Mouse (Mus musculus): ENCODE measurements around the gene Txn1. TPM values are rescaled to one million over a fixed set of nuclear protein-coding genes. Genes with fewer than 3 reads are reported as not detected.
A peak's percentile ranks its signal among the peaks of the same experiment; 100 is the strongest.

Gene Txn1
- total RNA-seq, 1 experiment from 2014 or later = 169 TPM

DNA sequence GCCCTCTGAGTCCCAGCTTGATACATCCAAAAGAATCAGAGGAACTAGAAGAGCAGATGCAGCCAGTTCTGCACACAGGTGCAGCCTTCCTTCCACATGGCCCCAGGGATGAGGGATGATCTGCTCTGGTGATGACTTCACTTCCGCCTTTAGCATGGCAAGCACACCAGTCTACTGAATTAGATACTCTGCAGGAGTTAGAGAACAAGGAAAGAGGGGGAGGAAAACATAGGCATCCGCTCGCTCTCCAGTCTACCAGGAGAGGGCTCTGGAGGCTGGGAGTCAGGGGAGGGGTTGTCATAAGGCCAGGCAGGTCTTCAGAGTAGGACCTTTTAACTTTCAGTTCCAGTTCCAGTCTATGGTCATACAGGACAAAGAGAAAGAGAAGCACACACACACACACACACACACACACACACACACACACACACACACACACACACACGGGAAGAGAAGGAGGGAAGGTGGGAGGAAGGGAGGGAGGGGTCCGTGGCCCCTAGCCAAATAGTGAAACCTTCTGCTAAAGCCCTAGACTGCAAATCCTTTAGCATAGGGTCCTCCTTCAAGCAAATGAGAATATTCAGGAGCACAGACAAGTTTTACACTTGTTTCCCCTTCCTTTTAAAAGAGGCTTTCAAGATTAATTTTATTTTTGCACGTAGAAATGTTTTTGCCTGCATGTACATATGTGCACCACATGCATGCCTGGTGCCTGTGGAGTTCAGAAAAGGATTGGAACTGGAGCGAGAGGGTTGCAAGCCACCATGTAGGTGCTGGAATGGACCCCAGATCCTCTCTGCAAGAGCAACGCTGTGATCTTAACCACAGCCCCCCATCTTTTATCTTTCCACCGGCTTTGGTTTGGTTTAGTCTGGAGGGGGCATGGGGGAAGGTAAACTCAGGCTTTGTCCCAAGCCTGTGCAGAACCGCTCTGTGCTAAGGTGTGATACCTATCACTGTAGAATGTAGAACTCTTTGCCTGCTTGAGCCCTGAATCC, 41.7 kb downstream of the Txn1 start:
- ATAC-seq (replicated peaks in 1 of 2; ENCODE audit: insufficient read depth in 1 of 2, low FRiP score in 2 of 2, low TSS enrichment in 1 of 2, low read depth in 1 of 2, poor library complexity in 2 of 2, severe bottlenecking in 2 of 2) = no peak

DNA sequence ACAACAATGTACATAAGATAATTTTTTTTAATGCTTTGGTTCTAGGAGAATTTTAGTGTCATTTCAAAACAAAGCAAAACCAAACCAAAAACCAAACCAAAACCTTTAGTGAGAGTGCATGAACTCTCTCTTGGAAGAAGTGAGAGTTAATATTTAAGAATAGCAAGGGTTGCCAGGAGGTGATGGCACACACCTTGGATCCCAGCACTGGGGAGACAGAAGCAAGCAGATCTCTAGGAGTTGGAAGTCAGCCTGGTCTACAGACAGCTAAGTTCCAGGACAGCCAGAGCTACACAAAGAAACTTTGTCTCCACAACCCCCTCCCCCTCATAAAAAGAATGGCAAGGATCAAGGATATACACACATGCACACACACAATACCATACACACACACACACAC, 43.2 kb downstream of the Txn1 start:
- ATAC-seq (replicated peaks in 1 of 2; ENCODE audit: insufficient read depth in 1 of 2, low FRiP score in 2 of 2, low TSS enrichment in 1 of 2, low read depth in 1 of 2, poor library complexity in 2 of 2, severe bottlenecking in 2 of 2) = no peak

DNA sequence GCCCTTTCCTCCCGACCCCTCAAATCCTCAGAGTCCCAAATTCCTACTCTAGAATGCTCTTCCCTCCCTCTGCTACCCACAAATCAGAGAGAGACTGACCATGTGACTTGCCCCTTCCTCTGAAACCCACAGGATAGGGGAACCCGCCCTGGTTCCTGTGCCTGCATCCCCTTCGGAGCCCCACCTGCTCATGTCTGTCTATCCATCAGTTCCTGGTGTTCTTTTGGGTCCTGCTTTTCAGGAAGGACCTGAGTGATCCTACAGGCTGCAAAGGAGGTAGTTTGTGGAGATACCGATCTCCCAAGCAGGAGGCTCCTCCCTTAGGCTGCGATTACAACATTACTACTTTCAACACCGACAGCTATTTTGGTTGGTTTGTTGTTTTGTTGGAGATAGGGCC, 47.4 kb downstream of the Txn1 start:
- peak in 1 of 2 experiments; percentile 27; a peak in 1 of 4 replicates for ATAC-seq (replicated peaks in 1 of 2; ENCODE audit: insufficient read depth in 1 of 2, low FRiP score in 2 of 2, low TSS enrichment in 1 of 2, low read depth in 1 of 2, poor library complexity in 2 of 2, severe bottlenecking in 2 of 2)

DNA sequence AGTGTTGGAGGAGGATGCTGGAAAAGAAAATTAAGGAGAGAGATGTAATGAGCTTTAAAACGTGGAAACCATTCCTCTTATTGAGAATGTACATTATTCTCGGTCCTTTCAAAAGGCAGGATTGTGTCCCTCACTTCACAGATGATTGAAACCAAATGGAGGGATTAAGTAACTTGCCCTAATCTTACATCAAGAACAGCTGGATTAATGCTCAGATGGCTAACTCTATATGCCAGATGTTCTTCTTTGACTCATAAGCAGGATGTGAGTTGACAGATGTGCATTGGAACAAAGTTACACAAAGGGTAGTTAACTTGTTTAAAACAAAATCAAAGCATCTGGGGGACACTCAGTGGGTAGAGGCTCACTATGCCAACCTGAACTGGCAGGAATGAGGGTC, 49.5 kb downstream of the Txn1 start:
- no peak for ATAC-seq (replicated peaks in 1 of 2; ENCODE audit: insufficient read depth in 1 of 2, low FRiP score in 2 of 2, low TSS enrichment in 1 of 2, low read depth in 1 of 2, poor library complexity in 2 of 2, severe bottlenecking in 2 of 2)

DNA sequence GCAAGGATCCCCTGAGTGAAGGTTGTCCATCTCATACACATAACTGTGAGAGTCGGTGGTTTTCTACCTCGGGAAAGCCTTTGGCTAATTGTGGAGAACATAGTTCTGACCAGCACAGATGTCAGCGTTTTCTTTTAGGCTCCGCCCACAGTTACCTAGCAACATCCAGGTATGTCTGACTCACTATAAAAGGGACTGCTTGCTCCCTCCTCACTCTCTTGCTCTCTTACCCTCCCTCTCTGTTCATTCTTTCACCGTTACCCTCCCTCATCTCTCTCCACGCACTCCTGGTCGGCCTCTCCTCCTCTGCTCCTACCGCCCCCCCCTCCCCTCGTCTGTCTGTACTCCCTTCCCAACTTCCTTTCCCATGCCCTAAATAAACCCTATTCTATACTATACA, 51.6 kb downstream of the Txn1 start:
- ATAC-seq (replicated peaks in 1 of 2; ENCODE audit: insufficient read depth in 1 of 2, low FRiP score in 2 of 2, low TSS enrichment in 1 of 2, low read depth in 1 of 2, poor library complexity in 2 of 2, severe bottlenecking in 2 of 2) = 0 out of 4 replicates have a peak, but pooled peaks of 1 of the 2 experiments have one; percentile 14

DNA sequence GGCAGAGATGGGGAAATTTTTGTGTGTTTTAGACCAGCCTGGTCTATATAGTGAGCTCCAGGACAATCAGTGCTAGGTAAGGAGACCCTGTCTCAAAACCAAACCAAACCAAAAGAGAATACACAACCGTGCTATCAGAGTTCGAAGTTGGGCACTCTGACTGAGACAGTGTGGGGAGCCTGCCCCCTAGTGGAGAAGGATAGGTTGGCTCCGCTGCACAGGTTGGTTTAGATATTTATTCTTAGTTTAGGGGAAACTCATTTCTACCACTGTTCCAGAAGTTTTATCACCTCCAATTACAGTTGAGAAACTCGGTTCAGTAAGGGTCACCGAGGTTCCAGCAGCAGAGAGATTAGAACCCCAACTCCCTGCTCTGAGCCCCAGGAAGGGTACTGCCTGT, 52.0 kb downstream of the Txn1 start:
- ATAC-seq (replicated peaks in 1 of 2; ENCODE audit: insufficient read depth in 1 of 2, low FRiP score in 2 of 2, low TSS enrichment in 1 of 2, low read depth in 1 of 2, poor library complexity in 2 of 2, severe bottlenecking in 2 of 2) = peak; percentile 64 to 67

DNA sequence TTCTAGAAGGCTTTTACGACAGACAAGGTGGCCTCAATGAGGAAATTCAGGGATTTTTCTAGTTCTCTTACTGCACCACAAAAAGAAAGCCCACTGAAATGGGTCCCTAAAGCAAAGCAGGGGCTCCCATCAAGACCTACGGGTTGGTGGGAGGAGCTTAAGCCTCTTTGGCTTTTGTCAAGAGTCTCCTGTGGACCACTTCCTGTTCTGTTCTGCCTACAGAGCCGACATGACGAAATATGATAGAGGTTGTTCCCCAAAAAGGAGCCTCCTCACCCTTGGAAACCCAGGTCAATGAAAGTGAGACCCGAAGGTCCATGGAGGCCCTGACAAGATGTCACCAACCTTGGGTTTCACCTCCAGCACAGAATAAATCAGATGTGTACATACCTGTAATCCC, 53.6 kb downstream of the Txn1 start:
- ATAC-seq (replicated peaks in 1 of 2; ENCODE audit: insufficient read depth in 1 of 2, low FRiP score in 2 of 2, low TSS enrichment in 1 of 2, low read depth in 1 of 2, poor library complexity in 2 of 2, severe bottlenecking in 2 of 2) = peak in 1 of 2 experiments; percentile 56; a peak in 2 of 4 replicates

DNA sequence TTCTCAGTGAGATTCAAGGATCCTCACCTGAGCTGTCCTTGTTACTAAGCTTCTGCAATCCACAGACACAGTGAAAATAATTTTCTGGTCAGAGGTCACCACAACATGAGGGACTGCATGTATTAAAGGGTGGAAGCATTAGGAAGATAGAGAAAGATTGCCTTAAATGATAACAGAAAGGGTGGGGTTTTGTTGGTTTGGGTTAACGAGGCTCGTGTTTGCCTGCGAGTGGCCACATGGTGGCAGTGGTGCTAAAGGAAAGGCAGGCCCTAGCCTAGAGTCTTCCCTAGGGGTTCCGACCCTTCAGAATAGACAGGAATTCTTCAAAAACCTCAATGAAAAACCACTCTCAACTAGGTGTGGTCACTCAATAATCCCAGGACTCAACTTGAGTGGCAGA, 55.0 kb downstream of the Txn1 start:
- ATAC-seq (replicated peaks in 1 of 2; ENCODE audit: insufficient read depth in 1 of 2, low FRiP score in 2 of 2, low TSS enrichment in 1 of 2, low read depth in 1 of 2, poor library complexity in 2 of 2, severe bottlenecking in 2 of 2) = peak; percentile 46 to 60; a peak in 2 of 4 replicates

DNA sequence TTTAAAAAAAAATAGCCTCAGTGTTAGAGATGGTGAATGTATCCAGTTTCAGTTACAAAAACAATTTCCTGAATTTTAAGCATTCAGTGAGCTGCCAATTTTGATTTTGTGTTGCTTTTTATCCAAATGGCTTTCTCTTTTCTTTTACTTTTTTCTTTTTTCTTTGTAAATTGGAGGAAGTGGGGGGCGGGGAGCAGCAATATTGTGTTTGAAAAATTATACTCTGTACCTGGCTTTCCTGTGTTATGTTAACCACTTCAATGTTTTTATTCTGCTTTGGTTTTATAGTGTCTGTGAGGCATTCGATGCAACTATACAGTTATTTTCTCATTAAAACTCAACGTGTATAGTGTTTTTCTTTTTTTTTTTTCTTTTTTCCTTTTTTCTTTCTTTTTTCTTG, 59.6 kb downstream of the Txn1 start:
- no peak for ATAC-seq (replicated peaks in 1 of 2; ENCODE audit: insufficient read depth in 1 of 2, low FRiP score in 2 of 2, low TSS enrichment in 1 of 2, low read depth in 1 of 2, poor library complexity in 2 of 2, severe bottlenecking in 2 of 2)

DNA sequence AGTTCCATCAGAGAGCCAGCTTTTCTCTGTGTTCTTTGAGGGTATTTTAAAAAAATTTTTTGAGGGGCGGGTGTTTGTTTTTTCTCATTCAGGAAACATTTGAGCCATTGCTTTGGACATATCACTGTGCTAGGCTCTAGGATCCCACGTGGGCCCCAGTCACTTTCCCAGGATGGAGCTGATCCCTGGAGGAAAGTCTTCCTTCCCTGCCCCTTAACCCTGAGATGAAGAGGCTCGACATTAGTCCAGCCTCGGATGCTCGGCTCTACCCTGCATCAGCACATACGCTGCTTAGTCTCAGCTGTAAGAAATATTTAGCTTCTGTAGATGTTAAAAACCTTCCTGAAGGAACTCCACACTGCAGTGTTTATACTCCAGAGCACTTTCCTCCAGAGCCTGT, 60.3 kb downstream of the Txn1 start:
- no peak for ATAC-seq (replicated peaks in 1 of 2; ENCODE audit: insufficient read depth in 1 of 2, low FRiP score in 2 of 2, low TSS enrichment in 1 of 2, low read depth in 1 of 2, poor library complexity in 2 of 2, severe bottlenecking in 2 of 2)

DNA sequence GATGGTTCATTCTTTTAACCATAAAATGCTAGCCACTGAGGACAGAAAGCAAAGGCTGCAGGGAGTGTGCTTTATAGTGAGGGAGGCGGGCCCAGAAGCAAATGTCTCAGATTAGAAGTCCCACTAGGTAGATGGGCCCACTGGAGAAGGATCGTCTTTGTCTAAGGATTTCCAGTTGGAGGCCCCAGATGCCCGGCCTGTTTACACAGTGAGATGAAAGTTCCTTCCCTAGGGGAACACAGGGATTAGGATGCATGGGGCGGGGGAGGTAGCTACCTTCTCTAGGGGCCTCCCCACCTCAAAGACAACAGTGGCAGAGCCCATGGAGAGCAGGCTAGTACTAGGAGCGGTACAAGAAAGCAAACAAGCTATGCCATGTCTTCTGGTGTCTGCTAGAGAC, 61.1 kb downstream of the Txn1 start:
- ATAC-seq (replicated peaks in 1 of 2; ENCODE audit: insufficient read depth in 1 of 2, low FRiP score in 2 of 2, low TSS enrichment in 1 of 2, low read depth in 1 of 2, poor library complexity in 2 of 2, severe bottlenecking in 2 of 2) = no peak

Other genes with a start within 250 kb of the Txn1 start
- under 0.01 TPM in 1 of 2 replicates, not detected in the other for gene Akap2, start 238.8 kb downstream of the Txn1 start, total RNA-seq (2017)
- 2.4 and 3.1 TPM in 2 replicates for gene D630039A03Rik, start 40.1 kb downstream of the Txn1 start, total RNA-seq (2017)
- gene Txndc8, start 52.7 kb upstream of the Txn1 start, total RNA-seq (2017) = not detected in 2 replicates